Mouse (Mus musculus) hindbrain, embryonic 15.5 days (tissue): ENCODE results near the gene Enox1. TPM values are rescaled to one million over a fixed set of nuclear protein-coding genes. Genes with fewer than 3 reads are reported as not detected.

ENCODE experiments used
- ATAC-seq: fragments of 200-750 bp; cut with Nextera tagmentation; 2 replicates; pipeline ENCODE4 v1.8.0; 2017; ENCODE audit warnings: low read depth, moderate number of reproducible peaks, moderate TSS enrichment; ENCODE audit not compliant: low FRiP score
- H3K27ac ChIP-seq: fragments of 300-500 bp; sonication (generic); replicated peaks from 2 replicates; pipeline ENCODE4 v1.5.1; 2015; ENCODE audit warnings: mild to moderate bottlenecking, inconsistent platforms
- H3K27me3 ChIP-seq: fragments of 300-500 bp; sonication (generic); 2 replicates; pipeline ENCODE4 v1.6.1; 2015; ENCODE audit warnings: control low read depth, inconsistent platforms
- H3K36me3 ChIP-seq: fragments of 300-500 bp; sonication (generic); 2 replicates; pipeline ENCODE4 v1.6.1; 2015; ENCODE audit warnings: control low read depth, inconsistent platforms
- H3K4me1 ChIP-seq: fragments of 300-500 bp; sonication (generic); replicated peaks from 2 replicates; pipeline ENCODE4 v1.6.1; 2015; ENCODE audit warnings: control low read depth, inconsistent platforms
- H3K4me2 ChIP-seq: fragments of 300-500 bp; sonication (generic); 2 replicates; pipeline ENCODE4 v1.6.1; 2015; ENCODE audit warnings: moderate library complexity, mild to moderate bottlenecking, inconsistent platforms
- H3K4me3 ChIP-seq: fragments of 300-500 bp; sonication (generic); 2 replicates; pipeline ENCODE4 v1.5.1; 2015; ENCODE audit warnings: mild to moderate bottlenecking, inconsistent platforms
- H3K9ac ChIP-seq: fragments of 300-500 bp; sonication (generic); 2 replicates; pipeline ENCODE4 v1.6.1; 2015; ENCODE audit warnings: inconsistent platforms
- H3K9me3 ChIP-seq: fragments of 300-500 bp; sonication (generic); 2 replicates; pipeline ENCODE4 v1.6.1; 2016; ENCODE audit warnings: control low read depth, inconsistent platforms
- WGBS: fragments of 180-500 bp; shearing (Covaris S2); methylation state at CpG from one replicate; pipeline ENCODE4 v1.1.7; 2015; 5-methylcytosine and 5-hydroxymethylcytosine counted together
- polyA plus RNA-seq: library from polyadenylated mRNA; unstranded; fragments of >200 nt; fragmentation: Nextera tagmentation; extraction: Ambion mirVana; gene quantifications from 2 replicates; pipeline ENCODE4 v1.2.1, GENCODE M21; 2015

Gene Enox1
- polyA plus RNA-seq, 1 experiment from 2014 or later = 43.5 TPM

GRCm38 (mm10) chr14:77162496-77162895 lies 5.9 kb downstream of the Enox1 start:
- Histone ChIP-seq H3K36me3 (no peaks in the 10 kb centered on the region), H3K4me1 (peaks cover 50% of the 10 kb centered on the region), H3K4me3 (no peak overlapping the region), H3K4me2 (no peak overlapping the region), H3K27ac (no peak overlapping the region), H3K27me3 (no peaks in the 10 kb centered on the region), H3K9me3 (no peaks in the 10 kb centered on the region), H3K9ac (no peak overlapping the region)
- ATAC-seq = no peak
- WGBS = 76% methylated on average over 3 of the region's 3 CpGs

GRCm38 (mm10) chr14:77164396-77164795 lies 7.8 kb downstream of the Enox1 start:
- Histone ChIP-seq H3K4me2 (no peak overlapping the region), H3K9ac (no peak overlapping the region), H3K9me3 (no peaks in the 10 kb centered on the region), H3K4me1 (peaks cover 31% of the 10 kb centered on the region), H3K27ac (no peak overlapping the region), H3K27me3 (no peaks in the 10 kb centered on the region), H3K4me3 (no peak overlapping the region), H3K36me3 (no peaks in the 10 kb centered on the region)
- WGBS = 62% methylated on average over 6 of the region's 6 CpGs
- ATAC-seq = no peak

GRCm38 (mm10) chr14:77168161-77168560 lies 11.6 kb downstream of the Enox1 start:
- H3K4me1 ChIP-seq = peaks cover 4% of the 10 kb centered on the region
- H3K4me2 ChIP-seq = no peak overlapping the region
- no peak overlapping the region for H3K9ac ChIP-seq
- no peak overlapping the region for H3K27ac ChIP-seq
- WGBS = 91% methylated on average over 6 of the region's 6 CpGs
- H3K4me3 ChIP-seq = no peak overlapping the region
- ATAC-seq = no peak
- no peaks in the 10 kb centered on the region for H3K9me3 ChIP-seq
- no peaks in the 10 kb centered on the region for H3K36me3 ChIP-seq
- no peaks in the 10 kb centered on the region for H3K27me3 ChIP-seq

GRCm38 (mm10) chr14:77174491-77174890 lies 17.9 kb downstream of the Enox1 start:
- H3K36me3 ChIP-seq = no peaks in the 10 kb centered on the region
- H3K9me3 ChIP-seq = no peaks in the 10 kb centered on the region
- WGBS = 35% methylated on average over 15 of the region's 15 CpGs
- H3K4me3 ChIP-seq = no peak overlapping the region
- H3K4me1 ChIP-seq = peaks cover 25% of the 10 kb centered on the region
- 0 out of 2 replicates have a peak overlapping the region, but pooled peaks have one; percentile 17 for H3K27ac ChIP-seq
- H3K9ac ChIP-seq = no peak overlapping the region
- H3K4me2 ChIP-seq = no peak overlapping the region
- H3K27me3 ChIP-seq = no peaks in the 10 kb centered on the region
- peak; percentile 84 for ATAC-seq

GRCm38 (mm10) chr14:77174931-77175330 lies 18.4 kb downstream of the Enox1 start:
- H3K4me2 ChIP-seq = no peak overlapping the region
- H3K4me1 ChIP-seq = peaks cover 26% of the 10 kb centered on the region
- no peak overlapping the region for H3K4me3 ChIP-seq
- 0 out of 2 replicates have a peak overlapping the region, but pooled peaks have one; percentile 17 for H3K27ac ChIP-seq
- H3K27me3 ChIP-seq = no peaks in the 10 kb centered on the region
- ATAC-seq = no peak
- no peaks in the 10 kb centered on the region for H3K36me3 ChIP-seq
- WGBS = 69% methylated on average over 9 of the region's 9 CpGs
- H3K9ac ChIP-seq = no peak overlapping the region
- H3K9me3 ChIP-seq = no peaks in the 10 kb centered on the region

- Histone ChIP-seq H3K9ac (no peak overlapping the region), H3K4me3 (no peak overlapping the region)
- no peak for ATAC-seq
Measured at GRCm38 (mm10) chr14:77180241-77180640, 23.7 kb downstream of the Enox1 start.

GRCm38 (mm10) chr14:77180753-77181374 lies 24.3 kb downstream of the Enox1 start:
- Histone ChIP-seq H3K27me3 (no peaks in the 10 kb centered on the region), H3K4me3 (no peak overlapping the region), H3K36me3 (no peaks in the 10 kb centered on the region), H3K9me3 (no peaks in the 10 kb centered on the region), H3K4me2 (no peak overlapping the region), H3K27ac (no peak overlapping the region), H3K4me1 (peaks cover 18% of the 10 kb centered on the region), H3K9ac (no peak overlapping the region)
- ATAC-seq = no peak
- WGBS = 75% methylated on average over 13 of the region's 13 CpGs

More at GRCm38 (mm10) chr14:77180241-77180640, 23.7 kb downstream of the Enox1 start:
- Histone ChIP-seq H3K27me3 (no peaks in the 10 kb centered on the region), H3K4me2 (no peak overlapping the region), H3K27ac (no peak overlapping the region), H3K4me1 (peaks cover 20% of the 10 kb centered on the region), H3K36me3 (no peaks in the 10 kb centered on the region), H3K9me3 (no peaks in the 10 kb centered on the region)
- WGBS = 70% methylated on average over 7 of the region's 7 CpGs

GRCm38 (mm10) chr14:77183491-77183890 lies 26.9 kb downstream of the Enox1 start:
- no peak for ATAC-seq
- H3K36me3 ChIP-seq = no peaks in the 10 kb centered on the region
- H3K4me1 ChIP-seq = peaks cover 11% of the 10 kb centered on the region
- no peaks in the 10 kb centered on the region for H3K9me3 ChIP-seq
- H3K27ac ChIP-seq = no peak overlapping the region
- no peak overlapping the region for H3K4me3 ChIP-seq
- no peak overlapping the region for H3K9ac ChIP-seq
- no peaks in the 10 kb centered on the region for H3K27me3 ChIP-seq
- WGBS = 89% methylated on average over 5 of the region's 5 CpGs
- H3K4me2 ChIP-seq = no peak overlapping the region

GRCm38 (mm10) chr14:77190158-77190557 lies 33.6 kb downstream of the Enox1 start:
- Histone ChIP-seq H3K27ac (no peak overlapping the region), H3K4me2 (no peak overlapping the region), H3K27me3 (no peaks in the 10 kb centered on the region), H3K4me3 (no peak overlapping the region), H3K9ac (no peak overlapping the region), H3K9me3 (no peaks in the 10 kb centered on the region), H3K4me1 (peaks cover 13% of the 10 kb centered on the region), H3K36me3 (no peaks in the 10 kb centered on the region)
- ATAC-seq = no peak
- 59% methylated on average over 2 of the region's 2 CpGs for WGBS

GRCm38 (mm10) chr14:77195314-77196020 lies 38.9 kb downstream of the Enox1 start:
- Histone ChIP-seq H3K4me1 (peaks cover 35% of the 10 kb centered on the region), H3K4me3 (no peak overlapping the region), H3K9ac (no peak overlapping the region), H3K36me3 (no peaks in the 10 kb centered on the region), H3K27ac (no peak overlapping the region), H3K27me3 (no peaks in the 10 kb centered on the region), H3K4me2 (no peak overlapping the region), H3K9me3 (no peaks in the 10 kb centered on the region)
- WGBS = 39% methylated on average over 18 of the region's 18 CpGs
- no peak for ATAC-seq

GRCm38 (mm10) chr14:77196246-77196645 lies 39.7 kb downstream of the Enox1 start:
- Histone ChIP-seq H3K4me3 (no peak overlapping the region), H3K9me3 (no peaks in the 10 kb centered on the region), H3K4me2 (no peak overlapping the region), H3K36me3 (no peaks in the 10 kb centered on the region), H3K4me1 (peaks cover 35% of the 10 kb centered on the region), H3K9ac (no peak overlapping the region), H3K27ac (no peak overlapping the region), H3K27me3 (no peaks in the 10 kb centered on the region)
- ATAC-seq = no peak
- WGBS = 55% methylated on average over 3 of the region's 3 CpGs

GRCm38 (mm10) chr14:77197414-77197915 lies 40.9 kb downstream of the Enox1 start:
- Histone ChIP-seq H3K4me1 (peaks cover 35% of the 10 kb centered on the region), H3K27me3 (no peaks in the 10 kb centered on the region), H3K27ac (no peak overlapping the region), H3K36me3 (no peaks in the 10 kb centered on the region), H3K9me3 (no peaks in the 10 kb centered on the region), H3K4me2 (no peak overlapping the region), H3K9ac (no peak overlapping the region), H3K4me3 (no peak overlapping the region)
- ATAC-seq = no peak
- 59% methylated on average over 2 of the region's 2 CpGs for WGBS
